Mouse (Mus musculus) lung, adult 2 months (tissue): ENCODE data around the gene Tcf7l2. TPM values are rescaled to one million over a fixed set of nuclear protein-coding genes. Genes with fewer than 3 reads are reported as not detected.

Experiments
- DNase-seq: peaks from one replicate; pipeline ENCODE4 v3.0.0; 2022
- H3K4me1 ChIP-seq: fragments of 200-500 bp; 2 replicates; pipeline ENCODE4 v1.6.1; 2011; ENCODE audit warnings: low read length; ENCODE audit not compliant: control insufficient read depth, insufficient read depth
- H3K4me3 ChIP-seq: fragments of 200-500 bp; replicated peaks from 2 replicates; pipeline ENCODE3; 2011; ENCODE audit warnings: low read depth, mild to moderate bottlenecking, control low read depth, low read length; ENCODE audit errors: extremely low read depth
- CTCF ChIP-seq: fragments of 200-500 bp; IDR thresholded peaks from 2 replicates; pipeline ENCODE4 v1.5.1; 2011; ENCODE audit warnings: mild to moderate bottlenecking, low read length, control low read depth; ENCODE audit not compliant: insufficient read depth
- POLR2A ChIP-seq: fragments of 200-500 bp; IDR thresholded peaks from 2 replicates; pipeline ENCODE4 v1.6.1; 2011; ENCODE audit warnings: low read depth, mild to moderate bottlenecking, control low read depth, low read length, borderline replicate concordance; ENCODE audit errors: extremely low read depth
- WGBS: fragments of 180-500 bp; shearing (Covaris S2); methylation state at CpG from one replicate; pipeline ENCODE4 v1.1.7; 2018; 5-methylcytosine and 5-hydroxymethylcytosine counted together
- polyA plus RNA-seq: library from polyadenylated mRNA; depleted of rRNA; stranded (reverse); fragments of >200 nt; gene quantifications from 2 replicates; pipeline ENCODE4 v1.2.3, GENCODE M21; 2012

Gene Tcf7l2
- polyA plus RNA-seq, 1 experiment: 18.5 TPM

DNA sequence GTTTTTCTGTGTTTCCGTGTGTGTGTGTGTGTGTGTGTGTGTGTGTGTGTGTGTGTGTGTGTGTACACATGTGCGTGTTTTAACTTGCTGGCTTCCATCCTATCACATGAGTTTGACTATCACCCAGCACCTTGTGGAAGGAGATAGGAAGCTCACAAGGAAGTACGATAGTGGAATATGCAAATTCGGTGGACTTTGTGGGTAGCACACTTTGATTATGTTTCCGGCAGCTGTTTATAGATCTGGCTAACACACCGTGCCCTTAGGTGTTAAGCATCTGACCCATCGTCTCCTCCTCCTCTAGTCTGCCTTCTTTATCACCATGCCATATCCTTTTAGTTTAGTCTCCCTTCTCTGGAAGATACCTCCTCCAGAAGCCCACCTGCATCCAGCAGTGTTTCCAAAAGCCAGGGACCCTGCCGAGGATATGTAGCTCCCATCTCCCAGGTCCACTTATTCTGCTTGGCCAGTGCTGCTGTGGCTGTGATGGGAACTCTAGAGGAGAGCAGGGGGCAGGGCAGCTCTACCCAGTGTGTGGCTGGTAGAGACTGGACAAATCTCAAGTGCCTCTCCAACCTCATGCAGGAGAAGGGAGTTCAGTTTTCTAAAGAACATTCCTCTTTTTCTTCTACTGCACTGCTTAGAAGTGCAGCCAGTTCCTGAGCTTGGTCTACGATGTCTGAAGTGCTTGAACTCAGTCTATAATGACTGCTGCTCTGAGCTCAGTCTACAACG is 118.6 kb downstream of the Tcf7l2 start:
- H3K4me1 ChIP-seq: no peaks in the 10 kb centered on the region
- DNase-seq: no peak
- no peak for TF ChIP-seq POLR2A
- no peak for TF ChIP-seq CTCF
- 62% methylated on average over 10 of the region's 10 CpGs for WGBS
- no peak overlapping the region for H3K4me3 ChIP-seq

DNA sequence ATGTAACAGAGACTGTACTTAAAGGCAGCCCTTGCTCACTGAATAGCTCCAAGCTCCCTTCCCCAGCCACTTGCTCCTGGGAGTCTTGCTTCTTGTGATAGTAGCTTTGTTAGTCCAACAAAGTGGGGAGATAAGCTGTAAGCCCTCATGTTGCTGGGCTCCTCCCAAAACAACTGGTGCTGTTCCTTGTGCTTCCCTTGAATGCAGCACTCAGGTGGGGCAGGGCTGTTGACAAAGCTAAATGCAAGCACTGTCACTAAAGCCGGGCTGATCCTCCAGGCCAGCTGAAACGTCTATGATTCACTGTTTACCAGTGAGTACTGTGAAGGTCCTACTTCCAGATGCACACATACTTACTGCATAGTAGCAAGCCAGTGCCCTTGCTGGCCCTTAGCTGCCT is 120.1 kb downstream of the Tcf7l2 start:
- TF ChIP-seq POLR2A (no peak), CTCF (no peak)
- DNase-seq: no peak
- WGBS: 65% methylated on average over 2 of the region's 2 CpGs
- Histone ChIP-seq H3K4me3 (no peak overlapping the region), H3K4me1 (no peaks in the 10 kb centered on the region)

DNA sequence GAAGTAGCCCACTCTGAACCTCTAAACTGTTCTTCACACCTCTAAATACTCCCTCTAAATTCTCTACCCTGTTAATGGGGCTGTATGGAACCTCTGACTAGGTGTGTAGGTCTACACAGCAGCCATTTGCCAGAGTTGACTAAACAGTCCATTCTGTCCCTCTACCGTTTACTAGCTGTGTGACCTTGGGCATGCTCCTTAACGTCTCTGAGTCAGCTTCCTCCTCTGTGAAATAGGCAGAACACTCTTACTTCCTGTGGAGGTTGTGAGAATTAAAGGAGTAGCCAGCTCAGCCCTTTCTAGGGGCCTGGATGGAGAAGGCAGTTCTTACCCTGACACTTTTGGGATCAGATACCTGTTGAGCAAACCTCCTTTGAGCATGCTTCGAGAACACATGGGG is 120.9 kb downstream of the Tcf7l2 start:
- no peaks in the 10 kb centered on the region for H3K4me1 ChIP-seq
- no peak overlapping the region for H3K4me3 ChIP-seq
- 56% methylated on average over 3 of the region's 3 CpGs for WGBS
- DNase-seq: no peak
- TF ChIP-seq POLR2A (no peak), CTCF (no peak)

DNA sequence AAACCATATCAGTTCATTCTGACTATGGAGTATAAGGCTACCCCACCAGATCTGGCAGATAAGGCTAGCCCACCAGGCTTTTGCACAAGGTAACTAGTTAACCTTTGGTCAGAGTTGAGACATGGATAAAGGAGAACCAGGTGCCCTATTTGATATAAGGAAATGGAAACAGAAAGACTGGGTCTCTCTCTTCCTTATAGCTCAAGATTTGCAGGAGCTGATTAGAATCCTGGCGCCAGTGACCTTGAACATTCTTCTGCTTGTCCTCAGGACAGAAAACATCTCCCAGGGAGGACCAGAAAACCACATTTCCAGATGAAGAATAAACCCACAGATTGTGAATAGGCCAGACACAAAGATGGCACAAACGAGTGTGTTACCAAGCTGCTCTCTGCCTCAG is 123.4 kb downstream of the Tcf7l2 start:
- DNase-seq: no peak
- no peak overlapping the region for H3K4me3 ChIP-seq
- TF ChIP-seq POLR2A: no peak
- no peak for TF ChIP-seq CTCF
- H3K4me1 ChIP-seq: no peaks in the 10 kb centered on the region
- 96% methylated on average over 2 of the region's 2 CpGs for WGBS

DNA sequence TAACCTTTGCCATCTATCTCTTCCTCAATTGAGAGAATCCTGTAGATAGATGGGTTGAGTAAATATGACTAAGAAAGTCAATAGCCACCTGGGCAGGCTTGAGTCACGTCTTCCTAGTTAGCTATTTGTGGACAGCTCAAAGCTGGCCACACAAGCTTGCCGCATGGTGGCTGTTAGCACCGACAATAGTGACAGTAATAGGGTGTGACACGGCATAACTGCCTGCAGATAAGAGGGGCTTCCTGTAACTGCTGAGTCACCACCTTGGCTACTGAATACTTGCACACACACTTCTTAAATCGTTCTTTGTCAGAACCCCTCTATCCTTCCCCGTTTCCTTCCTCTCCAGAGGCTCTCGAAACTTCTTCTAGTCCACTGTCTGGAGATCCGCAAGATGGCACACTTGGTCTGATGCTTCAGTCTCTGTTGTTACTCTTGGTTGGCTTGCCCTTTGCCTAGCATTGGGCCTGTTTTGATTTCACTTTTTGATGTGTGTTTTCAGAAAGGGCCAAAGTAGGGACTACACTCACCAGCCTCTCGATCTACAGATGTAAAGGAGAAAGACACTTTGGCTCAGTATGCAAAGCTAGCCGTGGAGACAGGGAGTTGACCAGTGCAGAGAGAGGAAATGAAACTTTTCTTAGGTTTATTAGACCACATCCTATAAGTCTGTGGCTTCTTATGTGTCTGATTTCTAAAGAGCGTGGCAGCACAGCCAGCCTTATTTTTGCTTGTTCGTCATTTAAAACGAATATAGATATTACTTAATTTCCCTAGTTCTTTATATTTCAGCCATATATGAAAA is 124.4 kb downstream of the Tcf7l2 start:
- no peak for DNase-seq
- TF ChIP-seq POLR2A (no peak), CTCF (no peak)
- peaks cover 2% of the 10 kb centered on the region; the same call in 1 of the 2 replicates for H3K4me1 ChIP-seq
- no peak overlapping the region for H3K4me3 ChIP-seq
- WGBS: 56% methylated on average over 13 of the region's 13 CpGs

DNA sequence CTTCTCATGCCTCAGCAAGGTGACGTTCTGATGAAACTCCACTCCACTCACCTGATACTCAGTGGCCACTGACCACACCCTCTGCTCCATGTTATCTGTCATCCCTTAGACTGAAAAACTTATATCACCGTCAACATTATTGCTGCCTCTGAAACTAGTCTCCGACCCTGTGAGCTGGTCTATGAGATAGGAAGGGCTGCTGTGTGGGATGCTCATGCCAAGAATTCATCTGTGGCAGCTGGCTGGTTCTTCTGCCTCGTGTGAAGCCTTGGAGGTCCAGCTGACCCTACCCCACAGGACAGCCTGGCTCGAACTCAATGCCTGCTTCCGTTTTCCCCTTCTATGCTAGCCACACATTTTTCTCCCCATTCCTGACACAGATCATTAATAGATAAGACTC is 125.6 kb downstream of the Tcf7l2 start:
- 74% methylated on average over 6 of the region's 6 CpGs for WGBS
- no peak for DNase-seq

DNA sequence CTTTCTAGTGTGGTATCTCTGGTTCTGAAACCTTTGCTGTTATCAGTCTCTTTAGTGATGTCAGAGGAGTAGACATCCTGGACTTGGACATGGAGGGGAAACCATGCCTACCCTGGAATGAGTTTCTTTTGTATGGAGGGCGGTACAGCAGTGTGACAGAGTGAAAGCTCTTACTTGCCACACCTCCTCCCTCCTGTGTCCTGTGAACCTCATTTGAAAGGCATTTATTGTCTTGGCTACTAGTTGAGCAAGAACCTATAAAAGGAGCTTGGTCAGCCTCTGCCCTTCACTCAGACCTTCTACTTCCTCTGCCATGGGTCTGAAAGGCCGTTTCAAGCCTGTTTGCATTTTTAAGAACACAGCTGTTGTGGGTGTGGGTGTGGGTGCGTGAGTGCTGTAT is 126.3 kb downstream of the Tcf7l2 start:
- 63% methylated on average over 3 of the region's 3 CpGs for WGBS
- Histone ChIP-seq H3K4me1 (peaks cover 2% of the 10 kb centered on the region; the same call in 1 of the 2 replicates), H3K4me3 (no peak overlapping the region)
- no peak for DNase-seq
- TF ChIP-seq CTCF: no peak
- no peak for TF ChIP-seq POLR2A

More for the DNA sequence above, 125.6 kb downstream of the Tcf7l2 start:
- H3K4me1 ChIP-seq: peaks cover 2% of the 10 kb centered on the region; the same call in 1 of the 2 replicates
- TF ChIP-seq CTCF (no peak), POLR2A (no peak)
- H3K4me3 ChIP-seq: no peak overlapping the region

DNA sequence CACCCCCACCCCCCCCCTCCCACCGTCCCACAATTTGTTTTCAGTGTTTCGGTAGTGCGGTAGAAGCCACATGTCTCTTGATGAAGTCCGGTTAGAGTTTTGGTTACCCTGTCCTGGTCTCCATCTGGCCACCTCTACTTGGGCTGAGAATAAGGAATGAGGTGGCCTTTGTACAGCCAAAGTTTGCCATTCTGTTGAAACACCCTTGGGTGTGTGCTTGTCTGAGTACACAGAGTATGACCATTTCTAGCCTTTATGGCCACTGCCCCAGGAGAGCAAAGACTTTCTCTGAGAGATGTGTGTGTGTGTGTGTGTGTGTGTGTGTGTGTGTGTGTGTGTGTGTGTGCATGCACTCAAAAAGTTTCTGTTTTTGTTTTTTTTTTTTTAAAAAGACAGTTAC is 127.0 kb downstream of the Tcf7l2 start:
- Histone ChIP-seq H3K4me3 (no peak overlapping the region), H3K4me1 (peaks cover 2% of the 10 kb centered on the region; the same call in 1 of the 2 replicates)
- TF ChIP-seq POLR2A: no peak
- no peak for TF ChIP-seq CTCF
- 95% methylated on average over 4 of the region's 4 CpGs for WGBS
- DNase-seq: no peak

DNA sequence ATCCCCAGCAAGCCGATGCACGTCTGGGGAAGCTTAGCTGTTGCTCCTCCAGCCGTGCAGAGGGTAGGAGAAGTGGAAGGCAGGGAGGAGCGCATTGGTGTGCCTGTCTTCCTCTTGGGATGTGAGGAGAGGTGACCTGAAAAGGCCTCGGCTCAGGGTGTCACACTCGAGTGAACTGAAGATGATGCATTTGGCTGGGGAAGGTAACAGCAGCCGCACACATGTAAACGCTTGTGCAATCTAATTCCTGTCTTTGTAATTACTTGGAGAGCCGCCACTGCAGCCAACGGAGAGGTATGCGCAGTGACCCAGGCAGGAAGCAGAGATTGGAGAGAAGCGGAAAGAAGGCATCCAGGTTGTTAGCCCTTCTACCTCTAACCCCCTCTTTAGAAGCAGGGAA is 129.2 kb downstream of the Tcf7l2 start:
- 60% methylated on average over 12 of the region's 12 CpGs for WGBS
- no peak for DNase-seq
- peaks cover 2% of the 10 kb centered on the region; the same call in 1 of the 2 replicates for H3K4me1 ChIP-seq
- TF ChIP-seq CTCF: no peak
- no peak for TF ChIP-seq POLR2A
- no peak overlapping the region for H3K4me3 ChIP-seq
